8 mouse cellular contexts compared by ENCODE assay signal in genomic region chr7:101061381-101061780, GRCm38 (mm10). TPM values are rescaled to one million over a fixed set of nuclear protein-coding genes. Genes with fewer than 3 reads are reported as not detected.
DNase-seq lines count a peak whose midpoint lies in the region; ATAC-seq and TF ChIP-seq lines count a peak whose summit lies in the region.

No protein-coding gene starts in this region.

- DNase-seq in 416B (ENCODE audit: low read depth) (peak; percentile 91), liver (peak; percentile 78)
- peak; percentile 75 to 80 for DNase-seq in adrenal gland, postnatal 4 days (ENCODE audit: low spot score in 2 of 2)
- DNase-seq in embryonic facial prominence, embryonic 14.5 days (ENCODE audit: low spot score), result peak; percentile 87
- DNase-seq in midbrain, postnatal 0 days (ENCODE audit: low spot score), result peak; percentile 83
- peak; percentile 63 to 76 for DNase-seq in spleen, postnatal 36 days (ENCODE audit: low spot score in 2 of 2)

- peak overlapping the region; percentile 34 for H3K4me2 ChIP-seq in embryonic facial prominence, embryonic 14.5 days (ENCODE audit: low read depth, low read length)
- H3K4me2 ChIP-seq in heart, embryonic 11.5 days, result peak overlapping the region; percentile 50
- H3K4me2 ChIP-seq in kidney, embryonic 15.5 days, result peak overlapping the region; percentile 49
- peak overlapping the region; percentile 26; the same call in 1 of the 2 replicates for H3K4me2 ChIP-seq in midbrain, postnatal 0 days (ENCODE audit: low read depth, low read length, poor library complexity, severe bottlenecking)

- H3K9ac ChIP-seq in embryonic facial prominence, embryonic 14.5 days (ENCODE audit: low read depth, low read length), result no peak overlapping the region
- H3K9ac ChIP-seq in heart, embryonic 11.5 days (ENCODE audit: low read depth, low read length), result no peak overlapping the region
- H3K9ac ChIP-seq in kidney, embryonic 15.5 days, result no peak overlapping the region
- H3K9ac ChIP-seq in midbrain, postnatal 0 days (replicated peaks; ENCODE audit: low read length, poor library complexity, severe bottlenecking), result no peak overlapping the region

- no peaks in the 10 kb centered on the region for H3K36me3 ChIP-seq in embryonic facial prominence, embryonic 14.5 days (ENCODE audit: control insufficient read depth, insufficient read depth, low read length)
- H3K36me3 ChIP-seq in heart, embryonic 11.5 days (ENCODE audit: control insufficient read depth, insufficient read depth, low read length), result no peaks in the 10 kb centered on the region
- no peaks in the 10 kb centered on the region for H3K36me3 ChIP-seq in kidney, embryonic 15.5 days
- H3K36me3 ChIP-seq in midbrain, postnatal 0 days (ENCODE audit: insufficient read depth, low read length), result no peaks in the 10 kb centered on the region

- H3K27me3 ChIP-seq in embryonic facial prominence, embryonic 14.5 days (replicated peaks; ENCODE audit: control insufficient read depth, insufficient read depth, low read length), result no peaks in the 10 kb centered on the region
- H3K27me3 ChIP-seq in heart, embryonic 11.5 days (ENCODE audit: control insufficient read depth, insufficient read depth, low read length), result no peaks in the 10 kb centered on the region
- no peaks in the 10 kb centered on the region for H3K27me3 ChIP-seq in kidney, embryonic 15.5 days
- no peaks in the 10 kb centered on the region for H3K27me3 ChIP-seq in midbrain, postnatal 0 days (ENCODE audit: insufficient read depth, low read length)

- peak; percentile 84 for TF ChIP-seq CTCF in midbrain, postnatal 0 days (IDR thresholded peaks at IDR 0.05)

- no peak overlapping the region for H3K4me3 ChIP-seq in embryonic facial prominence, embryonic 14.5 days (ENCODE audit: low read depth, low read length)
- 0 out of 2 replicates have a peak overlapping the region, but pooled peaks have one; percentile 10 for H3K4me3 ChIP-seq in heart, embryonic 11.5 days (ENCODE audit: low read depth, low read length)
- no peak overlapping the region for H3K4me3 ChIP-seq in kidney, embryonic 15.5 days (replicated peaks)
- no peak overlapping the region for H3K4me3 ChIP-seq in midbrain, postnatal 0 days (ENCODE audit: low read depth, low read length)

- no peaks in the 10 kb centered on the region for H3K4me1 ChIP-seq in embryonic facial prominence, embryonic 14.5 days (ENCODE audit: control insufficient read depth, insufficient read depth, low read length)
- H3K4me1 ChIP-seq in heart, embryonic 11.5 days (ENCODE audit: control insufficient read depth, insufficient read depth, low read length), result no peaks in the 10 kb centered on the region
- peaks cover 9% of the 10 kb centered on the region for H3K4me1 ChIP-seq in kidney, embryonic 15.5 days
- H3K4me1 ChIP-seq in midbrain, postnatal 0 days (ENCODE audit: insufficient read depth, low read length), result no peaks in the 10 kb centered on the region; the same call in 1 of the 2 replicates

- H3K9me3 ChIP-seq in embryonic facial prominence, embryonic 14.5 days (ENCODE audit: control insufficient read depth, low read length), result no peaks in the 10 kb centered on the region
- no peaks in the 10 kb centered on the region for H3K9me3 ChIP-seq in heart, embryonic 11.5 days (replicated peaks; ENCODE audit: control insufficient read depth, low read length)
- H3K9me3 ChIP-seq in kidney, embryonic 15.5 days (replicated peaks), result no peaks in the 10 kb centered on the region
- no peaks in the 10 kb centered on the region for H3K9me3 ChIP-seq in midbrain, postnatal 0 days (ENCODE audit: low read length)

- H3K27ac ChIP-seq in embryonic facial prominence, embryonic 14.5 days (replicated peaks; ENCODE audit: low read depth, low read length), result no peak overlapping the region
- H3K27ac ChIP-seq in heart, embryonic 11.5 days (ENCODE audit: low read depth, low read length), result no peak overlapping the region
- no peak overlapping the region for H3K27ac ChIP-seq in kidney, embryonic 15.5 days
- H3K27ac ChIP-seq in midbrain, postnatal 0 days (ENCODE audit: low read depth, low read length), result no peak overlapping the region

- peak; percentile 78 for ATAC-seq in embryonic facial prominence, embryonic 14.5 days (ENCODE audit: low read depth)
- 0 out of 2 replicates have a peak, but pooled peaks have one; percentile 39 for ATAC-seq in heart, embryonic 11.5 days (replicated peaks; ENCODE audit: insufficient number of reproducible peaks, low FRiP score, low TSS enrichment)
- peak; percentile 79; the same call in 1 of the 2 replicates for ATAC-seq in kidney, embryonic 15.5 days (replicated peaks; ENCODE audit: low FRiP score)
- ATAC-seq in midbrain, postnatal 0 days (ENCODE audit: low FRiP score), result peak; percentile 62

- 9% methylated on average over 17 of the region's 17 CpGs for WGBS in embryonic facial prominence, embryonic 14.5 days
- 8% methylated on average over 17 of the region's 17 CpGs for WGBS in heart, embryonic 11.5 days (ENCODE audit: insufficient replicate concordance)
- WGBS in kidney, embryonic 15.5 days, result 10% methylated on average over 17 of the region's 17 CpGs
- 7% methylated on average over 17 of the region's 17 CpGs for whole genome bisulfite sequencing in midbrain, postnatal 0 days

RNA-seq across cellular contexts. Expression of gene Fchsd2, which starts 31.3 kb away (rescaled TPM):
- 10 to 100 TPM; 37.8 to 39.9 TPM for total RNA-seq in adrenal gland, postnatal 4 days (2021)
- polyA plus RNA-seq in embryonic facial prominence, embryonic 14.5 days (2014; fragmentation: Nextera tagmentation; extraction: Ambion mirVana), result 20.7 and 23.9 TPM in 2 replicates
- 16.3 and 20.4 TPM in 2 replicates for polyA plus RNA-seq in heart, embryonic 11.5 days (2014; fragmentation: Nextera tagmentation; extraction: Ambion mirVana)
- polyA plus RNA-seq in kidney, embryonic 15.5 days (2015; fragmentation: Nextera tagmentation; extraction: Ambion mirVana), result 25.7 and 27.1 TPM in 2 replicates
- total RNA-seq in midbrain, postnatal 0 days (2014; rRNA removed), result 55.7 and 67.7 TPM in 2 replicates
- polyA plus RNA-seq in midbrain, postnatal 0 days (2015; fragmentation: Nextera tagmentation; extraction: Ambion mirVana), result 34.3 and 39.2 TPM in 2 replicates

RNA-seq across cellular contexts. Expression of gene P2ry2, which starts 48.7 kb away (rescaled TPM):
- 1 to 10 TPM; 2.7 to 2.8 TPM for total RNA-seq in adrenal gland, postnatal 4 days (2021)
- polyA plus RNA-seq in embryonic facial prominence, embryonic 14.5 days (2014; fragmentation: Nextera tagmentation; extraction: Ambion mirVana), result 2.0 and 2.3 TPM in 2 replicates
- polyA plus RNA-seq in heart, embryonic 11.5 days (2014; fragmentation: Nextera tagmentation; extraction: Ambion mirVana), result 0.54 and 0.68 TPM in 2 replicates
- polyA plus RNA-seq in kidney, embryonic 15.5 days (2015; fragmentation: Nextera tagmentation; extraction: Ambion mirVana), result 1.1 and 1.5 TPM in 2 replicates
- 0.44 and 0.85 TPM in 2 replicates for total RNA-seq in midbrain, postnatal 0 days (2014; rRNA removed)
- polyA plus RNA-seq in midbrain, postnatal 0 days (2015; fragmentation: Nextera tagmentation; extraction: Ambion mirVana), result 0.16 and 0.28 TPM in 2 replicates
